In genomic region chr13:5875478-5875877, GRCm38 (mm10) we compare ENCODE assay signal across 15 mouse cellular contexts.
"Had no signal": no experiment of that assay in that cellular context is flagged by ENCODE, and none has a peak within 500 bp of the region (broad histone marks: within the 10 kb centered on the region; RNA-seq: fewer than 3 reads in every experiment).

No protein-coding gene starts in this region.

- H3K4me3 ChIP-seq: layer of hippocampus, adult 2 months; limb, embryonic 13.5 days; liver, embryonic 15.5 days; megakaryocyte, embryonic 14.5 days; midbrain, embryonic 12.5 days; myocyte; neural tube, embryonic 15.5 days had no signal

- DNase-seq: kidney, adult 11 months; kidney, adult 9 months; kidney, postnatal 10 days; kidney, postnatal 4 days; left cerebral cortex, postnatal 4 days; right cerebral cortex, adult 18-20 months; thymus, postnatal 4 days had no signal

- H3K27ac ChIP-seq: layer of hippocampus, adult 2 months; limb, embryonic 13.5 days; liver, embryonic 15.5 days; midbrain, embryonic 12.5 days; neural tube, embryonic 15.5 days; stomach, postnatal 0 days had no signal

- H3K4me1 ChIP-seq: liver, embryonic 15.5 days had no signal
